ENCODE assay signal across 24 mouse cellular contexts in genomic region chr11:97716021-97716420, GRCm38 (mm10). TPM values are rescaled to one million over a fixed set of nuclear protein-coding genes. Genes with fewer than 3 reads are reported as not detected.
DNase-seq lines count a peak whose midpoint lies in the region; ATAC-seq and TF ChIP-seq lines count a peak whose summit lies in the region.
"Had no signal": no experiment of that assay in that cellular context is flagged by ENCODE, and none has a peak within 500 bp of the region (broad histone marks: within the 10 kb centered on the region; RNA-seq: fewer than 3 reads in every experiment).

No protein-coding gene starts in this region.

- H3K27ac ChIP-seq in limb, embryonic 15.5 days = peak overlapping the region; percentile 27; the same call in 1 of the 2 replicates
- H3K27ac ChIP-seq in limb, embryonic 10.5 days = no peak overlapping the region
- H3K27ac ChIP-seq: embryonic facial prominence, embryonic 10.5 days; embryonic facial prominence, embryonic 13.5 days; forebrain, embryonic 12.5 days; forebrain, embryonic 15.5 days; hindbrain, embryonic 12.5 days; hindbrain, embryonic 15.5 days had no signal

- H3K36me3 ChIP-seq in limb, embryonic 15.5 days = peaks cover 81% of the 10 kb centered on the region
- peaks cover 98% of the 10 kb centered on the region for H3K36me3 ChIP-seq in limb, embryonic 10.5 days
- H3K36me3 ChIP-seq in myocyte (ENCODE audit: control insufficient read depth, insufficient read depth) = peaks cover 37% of the 10 kb centered on the region

- no peaks in the 10 kb centered on the region for H3K4me1 ChIP-seq in limb, embryonic 15.5 days
- no peaks in the 10 kb centered on the region for H3K4me1 ChIP-seq in limb, embryonic 10.5 days
- H3K4me1 ChIP-seq: embryonic facial prominence, embryonic 10.5 days; embryonic facial prominence, embryonic 13.5 days; forebrain, embryonic 12.5 days; forebrain, embryonic 15.5 days; hindbrain, embryonic 12.5 days; hindbrain, embryonic 15.5 days had no signal

- H3K4me3 ChIP-seq in limb, embryonic 15.5 days = no peak overlapping the region
- no peak overlapping the region for H3K4me3 ChIP-seq in limb, embryonic 10.5 days
- H3K4me3 ChIP-seq in myocyte = no peak overlapping the region
- H3K4me3 ChIP-seq: embryonic facial prominence, embryonic 10.5 days; embryonic facial prominence, embryonic 13.5 days; erythroblast, embryonic 14.5 days; forebrain, embryonic 12.5 days; forebrain, embryonic 15.5 days; heart, embryonic 12.5 days; hindbrain, embryonic 12.5 days; hindbrain, embryonic 15.5 days had no signal

- peak; percentile 15 for DNase-seq in gastrocnemius, postnatal 25 days
- DNase-seq in gastrocnemius, postnatal 4 days (ENCODE audit: low spot score in 2 of 2) = no peak
- DNase-seq in limb, embryonic 10.5 days (ENCODE audit: low spot score) = no peak
- no peak for DNase-seq in layer of hippocampus, adult 8-10 months (ENCODE audit: low spot score in 2 of 2)
- DNase-seq: adrenal gland, adult 8-10 months; adrenal gland, postnatal 25 days; cerebellum, adult 11-12 months; cerebellum, adult 8-10 months; cerebellum, postnatal 10 days; cerebellum, postnatal 36 days; embryo, embryonic 11 days; heart, adult 18-20 months had no signal

- 91% methylated on average over 8 of the region's 8 CpGs for WGBS in limb, embryonic 15.5 days
- 91% methylated on average over 8 of the region's 8 CpGs for WGBS in limb, embryonic 10.5 days

- H3K4me2 ChIP-seq in limb, embryonic 15.5 days = no peak overlapping the region
- H3K4me2 ChIP-seq in myocyte (ENCODE audit: low read depth) = no peak overlapping the region
- H3K4me2 ChIP-seq: embryonic facial prominence, embryonic 13.5 days; forebrain, embryonic 12.5 days; forebrain, embryonic 15.5 days; heart, embryonic 12.5 days; hindbrain, embryonic 12.5 days; hindbrain, embryonic 15.5 days had no signal

- H3ac ChIP-seq in myocyte (ENCODE audit: control insufficient read depth, insufficient read length) = no peak overlapping the region

- no peaks in the 10 kb centered on the region for H3K79me2 ChIP-seq in myocyte (ENCODE audit: control insufficient read depth, insufficient read depth)

- no peak for TF ChIP-seq POLR2A in myocyte (IDR thresholded peaks at IDR 0.05; ENCODE audit: insufficient read length, low read depth)

- ATAC-seq in limb, embryonic 15.5 days (ENCODE audit: insufficient number of reproducible peaks, low FRiP score, low TSS enrichment, low read depth) = no peak
- ATAC-seq: activated CD4-positive, CD25-positive, alpha-beta regulatory T cell, adult 4 months; CD4-positive, CD25-positive, alpha-beta regulatory T cell, adult 4 months; forebrain, embryonic 15.5 days had no signal

- no peaks in the 10 kb centered on the region for H3K27me3 ChIP-seq in limb, embryonic 15.5 days
- no peaks in the 10 kb centered on the region for H3K27me3 ChIP-seq in limb, embryonic 10.5 days (ENCODE audit: low read depth, poor library complexity, severe bottlenecking)
- H3K27me3 ChIP-seq in myocyte (ENCODE audit: control insufficient read depth, insufficient read depth, insufficient read length) = no peaks in the 10 kb centered on the region
- H3K27me3 ChIP-seq: embryonic facial prominence, embryonic 13.5 days; forebrain, embryonic 12.5 days; forebrain, embryonic 15.5 days; heart, embryonic 12.5 days; hindbrain, embryonic 12.5 days; hindbrain, embryonic 15.5 days had no signal

- no peak overlapping the region for H3K9ac ChIP-seq in limb, embryonic 15.5 days
- H3K9ac ChIP-seq: embryonic facial prominence, embryonic 13.5 days; forebrain, embryonic 12.5 days; forebrain, embryonic 15.5 days; heart, embryonic 12.5 days; hindbrain, embryonic 12.5 days; hindbrain, embryonic 15.5 days had no signal

- no peaks in the 10 kb centered on the region for H3K9me3 ChIP-seq in limb, embryonic 15.5 days
- no peaks in the 10 kb centered on the region for H3K9me3 ChIP-seq in limb, embryonic 10.5 days (replicated peaks)
- H3K9me3 ChIP-seq: embryonic facial prominence, embryonic 10.5 days; forebrain, embryonic 12.5 days; forebrain, embryonic 15.5 days; hindbrain, embryonic 15.5 days had no signal

TF ChIP-seq in myocyte, 11 proteins besides CTCF, POLR2A, EP300 and RAD21:
- no peak for TF ChIP-seq MAX (IDR thresholded peaks at IDR 0.05; ENCODE audit: low read depth)
- peak in 1 of 3 experiments; percentile 23 for TF ChIP-seq MYOD1 (IDR thresholded peaks at IDR 0.05; ENCODE audit: control insufficient read depth in 1 of 3, insufficient read length in 2 of 3, low read depth in 2 of 3)
- peak in 2 of 3 experiments; percentile 1 to 24 for TF ChIP-seq MYOG (IDR thresholded peaks at IDR 0.05; ENCODE audit: control insufficient read depth in 1 of 3, insufficient read depth in 1 of 3, insufficient read length in 2 of 3, low read depth in 2 of 3)

RNA-seq across cellular contexts. Expression of gene Psmb3, which starts 12.8 kb away (rescaled TPM):
- 100 to 1,000 TPM; 128 TPM for total RNA-seq in gastrocnemius, postnatal 25 days (2021)
- total RNA-seq in gastrocnemius, postnatal 4 days (2021) = 100 to 1,000 TPM; 203 to 227 TPM
- 413 and 414 TPM in 2 replicates for polyA plus RNA-seq in limb, embryonic 15.5 days (2015; fragmentation: Nextera tagmentation; extraction: Ambion mirVana)
- polyA plus RNA-seq in limb, embryonic 10.5 days (2016; fragmentation: Nextera tagmentation; extraction: Ambion mirVana) = 626 and 675 TPM in 2 replicates
- polyA plus RNA-seq in myocyte (2012; fragmentation: generic; extraction: Trizol) = 694 TPM
- total RNA-seq in layer of hippocampus, adult 8-10 months (2022) = 100 to 1,000 TPM; 121 to 145 (median 133) TPM

RNA-seq across cellular contexts. Expression of gene Pcgf2, which starts 15.7 kb away (rescaled TPM):
- 1 to 10 TPM; 2.4 to 3.3 TPM for total RNA-seq in gastrocnemius, postnatal 25 days (2021)
- 10 to 100 TPM; 27.3 to 33.0 TPM for total RNA-seq in gastrocnemius, postnatal 4 days (2021)
- polyA plus RNA-seq in limb, embryonic 15.5 days (2015; fragmentation: Nextera tagmentation; extraction: Ambion mirVana) = 13.1 and 14.7 TPM in 2 replicates
- polyA plus RNA-seq in limb, embryonic 10.5 days (2016; fragmentation: Nextera tagmentation; extraction: Ambion mirVana) = 21.0 and 21.5 TPM in 2 replicates
- polyA plus RNA-seq in myocyte (2012; fragmentation: generic; extraction: Trizol) = 24.3 TPM
- 10 to 100 TPM; 23.9 to 35.3 (median 29.0) TPM for total RNA-seq in layer of hippocampus, adult 8-10 months (2022)

RNA-seq across cellular contexts. Expression of gene Pip4k2b, which starts 28.5 kb away (rescaled TPM):
- 10 to 100 TPM; 38.9 to 45.0 TPM for total RNA-seq in gastrocnemius, postnatal 25 days (2021)
- total RNA-seq in gastrocnemius, postnatal 4 days (2021) = 10 to 100 TPM; 62.7 to 64.2 TPM
- 1.7 and 2.2 TPM in 2 replicates for polyA plus RNA-seq in limb, embryonic 15.5 days (2015; fragmentation: Nextera tagmentation; extraction: Ambion mirVana)
- 1.6 and 1.9 TPM in 2 replicates for polyA plus RNA-seq in limb, embryonic 10.5 days (2016; fragmentation: Nextera tagmentation; extraction: Ambion mirVana)
- polyA plus RNA-seq in myocyte (2012; fragmentation: generic; extraction: Trizol) = 30.1 TPM
- 100 to 1,000 TPM in 3 of 4 experiments, 10 to 100 TPM in 1; 97.5 to 127 (median 109) TPM for total RNA-seq in layer of hippocampus, adult 8-10 months (2022)

RNA-seq across cellular contexts. Expression of gene Cisd3, which starts 30.4 kb away (rescaled TPM):
- total RNA-seq in gastrocnemius, postnatal 25 days (2021) = 100 to 1,000 TPM; 109 to 113 TPM
- total RNA-seq in gastrocnemius, postnatal 4 days (2021) = 10 to 100 TPM; 65.5 to 72.0 TPM
- polyA plus RNA-seq in limb, embryonic 15.5 days (2015; fragmentation: Nextera tagmentation; extraction: Ambion mirVana) = 13.5 and 18.6 TPM in 2 replicates
- 9.4 and 15.3 TPM in 2 replicates for polyA plus RNA-seq in limb, embryonic 10.5 days (2016; fragmentation: Nextera tagmentation; extraction: Ambion mirVana)
- 112 TPM for polyA plus RNA-seq in myocyte (2012; fragmentation: generic; extraction: Trizol)
- total RNA-seq in layer of hippocampus, adult 8-10 months (2022) = 10 to 100 TPM; 45.2 to 60.0 (median 56.7) TPM
- polyA plus RNA-seq: erythroblast, embryonic 14.5 days had no signal

RNA-seq across cellular contexts. Expression of gene Cwc25, which starts 50.3 kb away (rescaled TPM):
- total RNA-seq in gastrocnemius, postnatal 25 days (2021) = 1 to 10 TPM; 4.9 to 6.4 TPM
- 10 to 100 TPM; 13.4 to 13.5 TPM for total RNA-seq in gastrocnemius, postnatal 4 days (2021)
- polyA plus RNA-seq in limb, embryonic 15.5 days (2015; fragmentation: Nextera tagmentation; extraction: Ambion mirVana) = 17.3 and 19.1 TPM in 2 replicates
- 17.8 and 21.6 TPM in 2 replicates for polyA plus RNA-seq in limb, embryonic 10.5 days (2016; fragmentation: Nextera tagmentation; extraction: Ambion mirVana)
- 8.9 TPM for polyA plus RNA-seq in myocyte (2012; fragmentation: generic; extraction: Trizol)
- 10 to 100 TPM; 18.6 to 22.2 (median 20.6) TPM for total RNA-seq in layer of hippocampus, adult 8-10 months (2022)

Comparison
In these comparisons a context has a peak if more than half of its experiments do, and no peak if none do; other contexts are left out.
1. RNA of gene Pcgf2, which starts 15.7 kb away (total RNA-seq): 27.3 to 33.0 TPM in gastrocnemius, postnatal 4 days and 23.9 to 35.3 TPM in layer of hippocampus, adult 8-10 months; 2.4 to 3.3 TPM in gastrocnemius, postnatal 25 days; every median in the first group is over 4 times any median in the second.